Mouse (Mus musculus) forebrain, embryonic 11.5 days (tissue): ENCODE measurements around the gene Lrig1. TPM values are rescaled to one million over a fixed set of nuclear protein-coding genes. Genes with fewer than 3 reads are reported as not detected.

Experiments
- ATAC-seq: fragments of 200-750 bp; cut with Nextera tagmentation; replicated peaks from 2 replicates; pipeline ENCODE4 v1.8.0; 2017; ENCODE audit warnings: moderate TSS enrichment; ENCODE audit not compliant: low FRiP score
- DNase-seq: peaks from one replicate; pipeline ENCODE4 v3.0.0-alpha.2; 2017; ENCODE audit warnings: low spot score
- H3K27ac ChIP-seq: fragments of 300-500 bp; sonication (generic); 2 replicates; pipeline ENCODE4 v1.5.1; 2014; ENCODE audit warnings: low read depth, low read length
- H3K27me3 ChIP-seq: fragments of 300-500 bp; sonication (generic); 2 replicates; pipeline ENCODE4 v1.6.1; 2014; ENCODE audit warnings: mild to moderate bottlenecking, low read length, mixed read lengths; ENCODE audit not compliant: control insufficient read depth, insufficient read depth
- H3K36me3 ChIP-seq: fragments of 300-500 bp; sonication (generic); 2 replicates; pipeline ENCODE4 v1.6.1; 2014; ENCODE audit warnings: mild to moderate bottlenecking, low read length, moderate library complexity, mixed read lengths; ENCODE audit not compliant: control insufficient read depth, insufficient read depth
- H3K4me1 ChIP-seq: fragments of 300-500 bp; sonication (generic); replicated peaks from 2 replicates; pipeline ENCODE4 v1.6.1; 2014; ENCODE audit warnings: low read length, mixed read lengths; ENCODE audit not compliant: control insufficient read depth, insufficient read depth
- H3K4me2 ChIP-seq: fragments of 300-500 bp; sonication (generic); 2 replicates; pipeline ENCODE4 v1.6.1; 2014; ENCODE audit warnings: low read depth, mild to moderate bottlenecking, low read length, moderate library complexity, mixed read lengths; ENCODE audit not compliant: severe bottlenecking
- H3K4me3 ChIP-seq: fragments of 300-500 bp; sonication (generic); 2 replicates; pipeline ENCODE4 v1.5.1; 2014; ENCODE audit warnings: low read depth, low read length
- H3K9ac ChIP-seq: fragments of 300-500 bp; sonication (generic); 2 replicates; pipeline ENCODE4 v1.6.1; 2014; ENCODE audit warnings: low read length
- H3K9me3 ChIP-seq: fragments of 300-500 bp; sonication (generic); 2 replicates; pipeline ENCODE4 v1.6.1; 2016; ENCODE audit warnings: low read length, mixed read lengths; ENCODE audit not compliant: control insufficient read depth
- WGBS: fragments of 180-500 bp; shearing (Covaris S2); extraction: QIAGEN DNeasy Blood & Tissue Kit; methylation state at CpG from one replicate; pipeline ENCODE4 v1.1.7; 2014; 5-methylcytosine and 5-hydroxymethylcytosine counted together
- polyA plus RNA-seq: library from polyadenylated mRNA; unstranded; fragments of >200 nt; fragmentation: Nextera tagmentation; extraction: Ambion mirVana; gene quantifications from 2 replicates; pipeline ENCODE4 v1.2.1, GENCODE M21; 2014

Gene Lrig1
- polyA plus RNA-seq, 1 experiment from 2014 or later, result 21.7 TPM

DNA sequence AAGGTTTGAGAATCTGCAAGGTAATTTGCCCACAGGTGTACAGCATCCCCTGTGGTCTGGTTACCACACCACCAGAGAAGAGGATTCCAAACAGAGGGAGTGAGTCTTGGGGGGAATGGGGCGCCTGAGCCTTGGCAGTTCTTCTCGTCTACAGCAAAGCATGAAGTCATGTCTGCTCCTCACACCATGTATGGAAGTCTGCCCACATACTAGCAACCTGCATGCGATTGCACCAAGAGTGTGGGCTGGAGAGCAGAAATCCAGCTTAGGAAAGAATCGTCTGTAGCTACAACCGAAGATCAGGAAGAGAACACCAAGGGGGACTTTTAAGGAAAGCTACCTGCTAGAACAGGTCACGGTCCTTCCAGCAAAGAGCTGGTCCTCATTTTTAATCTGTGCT lies 3.0 kb upstream of the Lrig1 start:
- H3K9ac ChIP-seq, result no peak overlapping the region
- WGBS, result 93% methylated on average over 6 of the region's 6 CpGs
- no peak for DNase-seq

DNA sequence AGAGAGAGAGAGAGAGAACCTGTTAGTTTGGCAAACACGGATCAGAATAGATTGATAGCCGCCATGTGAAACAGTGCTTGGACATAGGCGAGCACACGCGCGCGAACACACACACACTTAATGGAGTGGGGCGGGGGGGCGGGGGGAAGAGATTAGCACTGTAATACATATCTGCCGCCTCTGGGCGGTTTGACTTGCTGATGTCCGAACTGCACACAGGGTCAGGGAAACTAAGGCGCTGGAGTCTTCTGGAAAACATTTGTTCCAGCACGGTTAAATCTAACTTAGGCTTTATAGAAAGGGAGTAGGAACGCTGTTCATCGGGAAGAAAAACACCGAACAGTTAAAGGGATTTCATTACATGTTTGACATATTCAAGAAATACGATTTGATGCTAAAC lies 1.1 kb upstream of the Lrig1 start:
- Histone ChIP-seq H3K9me3 (no peaks in the 10 kb centered on the region), H3K4me1 (peaks cover 9% of the 10 kb centered on the region), H3K27me3 (no peaks in the 10 kb centered on the region), H3K9ac (peak overlapping the region; percentile 30; the same call in 1 of the 2 replicates), H3K36me3 (no peaks in the 10 kb centered on the region), H3K4me2 (peak overlapping the region; percentile 63), H3K4me3 (peak overlapping the region; percentile 97), H3K27ac (peak overlapping the region; percentile 65)
- WGBS, result 2% methylated on average over 18 of the region's 18 CpGs
- DNase-seq, result no peak
- ATAC-seq, result no peak

More for the DNA sequence above, 3.0 kb upstream of the Lrig1 start:
- Histone ChIP-seq H3K4me3 (no peak overlapping the region), H3K27me3 (no peaks in the 10 kb centered on the region), H3K36me3 (no peaks in the 10 kb centered on the region), H3K27ac (no peak overlapping the region), H3K4me2 (no peak overlapping the region), H3K9me3 (no peaks in the 10 kb centered on the region), H3K4me1 (peaks cover 6% of the 10 kb centered on the region; the same call in 1 of the 2 replicates)
- ATAC-seq, result no peak

DNA sequence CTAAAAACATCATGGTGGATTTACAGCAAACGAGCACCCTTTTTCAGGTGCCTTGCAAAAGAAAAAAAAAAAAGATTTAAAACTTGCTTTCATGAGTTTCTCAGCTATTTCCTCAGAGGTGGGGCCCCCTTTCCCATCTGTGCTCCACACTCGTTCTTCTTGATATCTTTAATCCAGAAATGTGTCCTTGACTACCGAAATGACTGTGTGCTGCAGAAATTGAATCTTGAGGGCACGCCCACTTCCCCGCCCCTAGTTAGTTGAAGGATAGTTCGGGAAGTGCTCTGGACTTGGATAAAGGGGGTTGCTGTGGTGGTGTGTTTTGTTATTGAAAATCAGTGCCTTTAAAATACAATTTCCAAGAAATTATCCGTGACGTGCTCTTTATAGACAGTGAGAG lies 654 bp upstream of the Lrig1 start:
- Histone ChIP-seq H3K4me3 (peak overlapping the region; percentile 97), H3K36me3 (no peaks in the 10 kb centered on the region), H3K4me1 (peaks cover 9% of the 10 kb centered on the region), H3K9me3 (no peaks in the 10 kb centered on the region), H3K9ac (peak overlapping the region; percentile 30; the same call in 1 of the 2 replicates), H3K27ac (peak overlapping the region; percentile 65), H3K27me3 (no peaks in the 10 kb centered on the region), H3K4me2 (peak overlapping the region; percentile 63)
- 0% methylated on average over 8 of the region's 8 CpGs for WGBS
- ATAC-seq (peak; percentile 43), DNase-seq (peak; percentile 71)

DNA sequence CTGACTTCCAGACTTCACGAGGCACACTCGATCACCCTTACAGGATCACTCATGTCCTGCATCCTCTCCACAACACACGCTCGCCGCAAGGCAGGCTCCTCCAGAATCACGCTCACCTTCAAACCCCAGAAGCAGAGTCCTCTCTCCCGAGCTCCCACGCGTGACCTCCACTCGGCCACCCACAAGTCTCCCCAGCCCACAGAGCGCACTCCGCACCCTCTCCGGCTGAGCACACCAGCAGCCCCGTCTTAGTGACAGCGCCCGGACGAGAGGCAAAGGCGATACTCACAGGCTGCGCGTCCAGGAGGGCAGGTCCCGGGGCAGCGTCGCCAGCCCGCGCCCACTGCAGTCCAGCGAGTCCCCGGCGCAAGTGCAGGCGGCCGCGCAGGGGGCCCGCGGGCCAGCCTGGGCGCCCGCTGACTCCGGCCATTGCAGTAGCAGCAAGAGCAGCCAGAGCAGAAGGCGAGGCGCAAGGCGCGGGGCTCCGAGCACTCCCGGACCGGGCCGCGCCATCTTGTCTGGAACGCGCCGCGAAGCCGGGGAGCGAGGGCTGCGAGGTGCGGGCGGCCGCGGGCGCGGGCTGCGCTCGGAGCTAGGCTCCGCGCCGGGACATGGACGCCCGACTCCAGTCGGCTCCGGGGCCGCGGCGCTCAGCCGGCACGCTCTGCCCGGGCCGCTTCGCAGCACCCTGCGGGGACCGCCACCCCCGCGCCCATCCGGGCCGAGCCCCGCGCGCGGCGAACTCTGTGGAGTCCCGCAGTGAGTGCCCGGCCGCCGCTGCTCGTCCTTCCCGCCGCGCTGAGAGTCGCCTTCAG lies 578 bp downstream of the Lrig1 start:
- WGBS, result under 1% methylated on average over 91 of the region's 95 CpGs
- H3K4me3 ChIP-seq, result peak overlapping the region; percentile 97
- no peaks in the 10 kb centered on the region for H3K9me3 ChIP-seq
- DNase-seq, result peak; percentile 74
- H3K4me2 ChIP-seq, result peak overlapping the region; percentile 88
- peak overlapping the region; percentile 96 for H3K9ac ChIP-seq
- H3K36me3 ChIP-seq, result no peaks in the 10 kb centered on the region
- ATAC-seq, result peak; percentile 62
- peaks cover 12% of the 10 kb centered on the region for H3K4me1 ChIP-seq
- no peaks in the 10 kb centered on the region for H3K27me3 ChIP-seq
- peak overlapping the region; percentile 89 for H3K27ac ChIP-seq

DNA sequence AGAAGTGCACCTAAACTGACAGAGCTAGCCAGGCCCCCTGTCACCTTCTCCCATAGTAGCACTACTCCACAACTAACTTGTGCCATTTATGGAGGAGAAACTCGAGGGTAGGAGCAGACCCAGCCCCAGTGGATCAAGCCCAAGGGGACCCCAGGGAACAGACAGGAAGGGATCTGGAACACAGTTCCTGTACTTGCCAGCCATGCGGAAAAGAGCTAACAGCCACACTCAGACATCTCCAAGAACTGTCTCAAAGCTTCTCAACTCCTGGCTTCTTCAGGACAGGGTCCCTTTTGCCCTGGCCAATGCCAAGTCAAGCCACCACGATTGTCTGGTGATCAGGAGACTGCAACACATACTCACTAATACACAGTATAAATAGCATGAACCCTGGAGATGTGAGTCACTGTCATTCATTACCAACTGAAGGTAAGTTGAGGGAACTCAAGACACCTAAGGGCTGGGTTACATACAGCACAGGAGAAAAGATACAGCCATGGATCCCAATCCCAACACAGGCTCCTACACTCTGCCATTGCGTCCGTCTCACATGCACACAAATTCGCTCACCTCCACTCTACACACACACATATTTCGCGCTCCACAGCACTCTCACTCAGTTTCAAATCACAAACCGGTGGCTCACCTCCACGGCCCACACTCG lies 1.3 kb downstream of the Lrig1 start:
- H3K4me1 ChIP-seq, result peaks cover 12% of the 10 kb centered on the region
- no peaks in the 10 kb centered on the region for H3K9me3 ChIP-seq

DNA sequence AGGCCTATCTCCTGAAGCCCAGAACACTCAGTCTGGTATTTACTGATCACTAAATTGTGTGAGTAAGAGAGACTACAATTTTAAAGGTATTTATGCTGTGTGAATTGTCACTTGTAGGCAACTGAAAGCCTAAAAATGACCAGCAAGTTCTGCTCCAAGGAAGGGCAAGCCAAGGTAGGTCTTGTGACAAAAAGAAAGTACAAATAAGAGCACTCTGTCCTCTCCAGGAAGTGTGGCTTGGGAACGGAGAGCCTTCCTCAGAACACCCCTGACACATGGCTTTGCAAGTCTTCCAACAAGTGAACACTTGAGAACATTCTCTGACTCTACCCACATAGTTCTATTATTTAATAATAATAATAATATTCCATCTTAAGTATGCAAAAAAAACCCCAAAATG lies 2.5 kb downstream of the Lrig1 start:
- H3K27me3 ChIP-seq, result no peaks in the 10 kb centered on the region
- peak overlapping the region; percentile 88 for H3K4me2 ChIP-seq
- ATAC-seq (no peak), DNase-seq (no peak)
- peak overlapping the region; percentile 97 for H3K4me3 ChIP-seq
- H3K9ac ChIP-seq, result peak overlapping the region; percentile 48; the same call in 1 of the 2 replicates
- H3K27ac ChIP-seq, result no peak overlapping the region
- 50% methylated on average over 1 of the region's 1 CpGs for WGBS
- no peaks in the 10 kb centered on the region for H3K9me3 ChIP-seq
- H3K36me3 ChIP-seq, result no peaks in the 10 kb centered on the region
- peaks cover 19% of the 10 kb centered on the region for H3K4me1 ChIP-seq

More for the DNA sequence above, 1.3 kb downstream of the Lrig1 start:
- peak overlapping the region; percentile 88 for H3K4me2 ChIP-seq
- no peaks in the 10 kb centered on the region for H3K36me3 ChIP-seq
- peak overlapping the region; percentile 96 for H3K9ac ChIP-seq
- no peak overlapping the region for H3K27ac ChIP-seq
- ATAC-seq (no peak), DNase-seq (no peak)
- WGBS, result under 1% methylated on average over 11 of the region's 11 CpGs
- H3K4me3 ChIP-seq, result peak overlapping the region; percentile 97
- no peaks in the 10 kb centered on the region for H3K27me3 ChIP-seq

DNA sequence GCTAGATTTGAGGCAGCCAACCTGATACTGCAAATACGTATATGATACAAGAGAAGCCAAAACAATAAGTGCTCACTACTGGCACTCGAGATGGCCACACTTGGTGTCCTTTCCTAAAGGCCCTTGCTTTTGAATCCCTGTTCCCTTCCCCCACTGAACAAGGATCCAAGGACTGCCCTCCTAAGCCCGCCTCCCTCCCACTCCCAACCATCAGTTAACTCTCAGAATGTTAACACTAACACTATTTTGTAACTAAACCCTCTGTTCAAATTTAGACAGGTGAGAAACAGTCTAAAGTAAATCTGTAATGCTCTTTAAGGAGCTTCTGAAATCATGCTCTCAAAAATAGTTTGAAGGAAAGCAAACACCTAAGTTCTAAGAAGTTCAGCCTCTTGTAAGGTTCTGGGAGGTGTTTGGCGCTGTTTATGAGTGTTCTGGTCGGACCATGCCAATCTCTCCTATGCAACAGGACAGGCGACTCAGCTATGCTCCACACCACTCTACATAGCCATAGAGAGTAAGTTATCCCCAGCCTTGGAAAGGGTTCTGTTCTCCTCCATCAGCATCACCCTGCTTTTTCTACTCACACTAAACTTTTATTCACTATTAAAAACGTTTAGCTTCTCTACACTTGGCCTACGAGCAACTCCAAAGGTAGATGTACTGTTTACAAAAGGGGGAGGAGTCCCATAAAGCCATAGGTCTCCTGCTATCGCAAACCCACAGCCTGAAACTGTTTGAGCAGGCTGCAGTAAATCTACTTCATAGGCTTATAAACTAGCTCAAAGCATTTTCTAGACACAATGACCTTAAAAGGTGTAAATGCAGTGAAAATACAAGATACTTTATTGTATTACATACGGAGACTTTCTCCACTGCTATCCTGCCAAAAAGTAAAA lies 3.5 kb downstream of the Lrig1 start:
- Histone ChIP-seq H3K4me1 (peaks cover 22% of the 10 kb centered on the region), H3K27me3 (no peaks in the 10 kb centered on the region), H3K4me2 (peak overlapping the region; percentile 88; the same call in 1 of the 2 replicates), H3K9ac (no peak overlapping the region; the same call in 1 of the 2 replicates), H3K27ac (no peak overlapping the region), H3K4me3 (peak overlapping the region; percentile 2; the same call in 1 of the 2 replicates), H3K36me3 (no peaks in the 10 kb centered on the region), H3K9me3 (no peaks in the 10 kb centered on the region)
- DNase-seq, result no peak
- WGBS, result 45% methylated on average over 10 of the region's 10 CpGs
- ATAC-seq, result no peak
